Mouse (Mus musculus): Measurements from ENCODE around the gene Stra8. TPM values are rescaled to one million over a fixed set of nuclear protein-coding genes. Genes with fewer than 3 reads are reported as not detected.
A peak's percentile ranks its signal among the peaks of the same experiment; 100 is the strongest.

Gene Stra8
- polyA plus RNA-seq, 1 experiment, result not detected

DNA sequence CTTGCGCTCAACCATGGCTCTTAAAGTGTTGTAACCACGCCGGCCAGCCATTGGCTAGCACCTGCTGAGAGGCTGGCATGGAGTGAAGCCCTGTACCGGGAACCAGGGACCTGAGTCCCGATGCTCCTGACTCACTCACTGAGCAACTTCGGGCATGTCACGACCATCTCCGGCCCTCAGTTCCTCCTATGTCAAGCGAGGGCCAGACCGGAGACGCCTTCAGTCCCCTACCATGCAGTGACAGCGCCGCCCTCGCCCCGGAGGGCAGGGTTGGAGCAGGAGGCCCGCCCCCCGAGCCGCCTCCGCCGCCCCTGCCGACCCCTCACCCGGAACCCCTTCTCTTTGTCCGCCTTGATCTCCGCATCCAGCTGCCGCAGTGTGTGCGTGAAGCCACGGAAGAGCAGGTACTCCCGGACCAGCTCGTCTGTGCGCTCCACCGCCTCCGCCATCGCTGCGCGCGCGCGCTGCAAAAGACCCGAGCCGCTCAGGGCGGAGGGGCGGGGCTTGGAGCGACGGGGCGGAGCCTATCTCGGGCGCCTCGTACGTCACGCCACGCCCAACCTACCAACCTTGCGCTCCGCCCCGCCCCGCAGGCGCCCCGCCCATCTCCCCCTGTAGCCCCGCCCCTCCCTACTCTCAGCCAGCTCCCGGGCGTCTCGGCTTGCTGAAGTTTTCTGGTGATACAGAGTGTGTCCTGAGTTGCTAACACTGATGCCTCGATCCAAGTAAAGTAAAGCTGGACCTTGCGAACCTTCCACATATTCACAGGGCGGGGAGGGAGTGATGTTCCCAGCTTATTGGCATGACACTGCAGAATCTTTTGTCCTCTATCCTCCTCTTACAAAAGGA is 9.4 kb upstream of the Stra8 start, which contains the start of gene Wdr91:
Wdr91 (minus strand) TSS at position 506 of the 849 bp plus-strand sequence.
- H3K4me1 ChIP-seq (ENCODE audit: control insufficient read depth, insufficient read depth, insufficient read length, low read length), result peaks cover 10% of the 10 kb centered on the region
- H3K27ac ChIP-seq (replicated peaks; ENCODE audit: low read depth, low read length), result peak within 1 kb of the TSS; percentile 53

DNA sequence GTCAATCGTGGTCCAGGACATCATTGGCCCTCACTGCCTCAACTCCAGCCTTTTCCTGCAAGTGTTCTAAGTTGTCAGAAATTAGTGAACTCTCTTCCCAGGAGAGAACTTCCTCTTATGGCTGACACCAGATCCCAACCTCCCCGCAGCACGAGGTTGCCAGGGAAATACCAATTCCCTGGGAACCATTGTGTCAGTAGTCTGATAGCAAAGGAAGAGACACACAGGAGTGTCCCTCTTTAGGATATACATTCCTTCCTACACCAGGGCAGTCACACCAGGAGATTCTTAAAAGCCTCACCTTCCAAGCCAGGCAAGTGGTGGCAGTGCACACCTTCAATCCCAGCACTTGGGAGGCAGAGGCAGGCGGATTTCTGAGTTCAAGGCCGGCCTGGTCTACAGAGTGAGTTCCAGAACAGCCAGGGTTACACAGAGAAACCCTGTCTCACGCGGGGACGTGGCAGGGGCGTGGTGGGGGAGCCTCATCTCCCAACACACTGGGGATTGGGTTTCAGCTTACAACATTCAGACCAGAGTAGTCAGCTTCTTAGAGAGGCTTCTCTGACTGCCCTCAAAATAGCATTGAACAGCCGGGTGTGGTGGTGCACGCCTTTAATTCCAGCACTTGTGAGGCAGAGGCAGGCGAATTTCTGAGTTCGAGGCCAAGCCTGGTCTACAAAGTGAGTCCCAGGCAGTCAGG is 6.5 kb upstream of the Stra8 start:
- no peak overlapping the region for H3K27ac ChIP-seq (replicated peaks; ENCODE audit: low read depth, low read length)
- H3K4me1 ChIP-seq (ENCODE audit: control insufficient read depth, insufficient read depth, insufficient read length, low read length), result no peaks in the 10 kb centered on the region; the same call in 1 of the 2 replicates
- no peak overlapping the region for H3K4me3 ChIP-seq (ENCODE audit: insufficient read depth, low read depth, low read length)

More for the DNA sequence above, 9.4 kb upstream of the Stra8 start, which contains the start of gene Wdr91:
- H3K4me3 ChIP-seq (ENCODE audit: insufficient read depth, low read depth, low read length), result peak within 1 kb of the TSS; percentile 79

DNA sequence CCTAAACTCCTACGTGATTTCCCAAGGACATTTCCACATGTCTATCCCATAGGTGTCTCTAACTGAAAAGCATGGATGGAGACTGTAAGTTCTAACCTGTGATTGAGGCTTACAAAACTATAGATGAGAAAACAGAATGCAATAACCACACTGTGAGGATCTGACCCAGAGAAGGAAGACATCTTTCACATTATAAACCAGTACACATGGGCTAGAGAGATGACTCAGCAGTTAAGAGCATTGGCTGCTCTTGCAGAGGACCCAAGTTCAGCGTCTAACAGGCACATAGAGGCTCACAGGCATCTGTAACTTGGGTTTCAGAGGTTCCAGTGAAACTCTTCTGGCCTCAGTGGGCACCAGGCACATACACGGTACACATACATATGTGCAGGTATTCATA is 5.5 kb upstream of the Stra8 start:
- Histone ChIP-seq H3K27ac (replicated peaks; ENCODE audit: low read depth, low read length) (no peak overlapping the region), H3K4me3 (ENCODE audit: insufficient read depth, low read depth, low read length) (no peak overlapping the region), H3K4me1 (ENCODE audit: control insufficient read depth, insufficient read depth, insufficient read length, low read length) (no peaks in the 10 kb centered on the region; the same call in 1 of the 2 replicates)

DNA sequence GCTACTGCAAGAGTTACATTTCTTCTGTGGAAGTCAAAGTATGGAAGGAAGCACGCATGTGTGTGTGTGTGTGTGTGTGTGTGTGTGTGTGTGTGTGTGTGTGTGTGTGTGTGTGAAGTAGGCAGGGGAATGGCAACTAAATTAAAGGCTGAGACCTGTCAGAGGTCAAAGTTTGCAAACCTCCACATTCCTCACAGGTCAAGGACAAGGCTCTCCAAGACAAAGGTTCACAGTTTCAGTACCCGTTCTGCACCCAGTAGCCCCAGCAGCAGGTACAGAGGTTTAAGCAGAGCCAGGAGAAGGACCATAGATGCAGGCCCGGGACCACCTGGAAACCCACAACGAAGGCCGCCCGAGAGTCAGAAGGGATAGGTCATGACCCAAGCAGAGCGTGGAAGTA is 817 bp upstream of the Stra8 start:
- Histone ChIP-seq H3K4me1 (ENCODE audit: control insufficient read depth, insufficient read depth, insufficient read length, low read length) (no peaks in the 10 kb centered on the region), H3K4me3 (ENCODE audit: insufficient read depth, low read depth, low read length) (no peak overlapping the region), H3K27ac (replicated peaks; ENCODE audit: low read depth, low read length) (no peak overlapping the region)

DNA sequence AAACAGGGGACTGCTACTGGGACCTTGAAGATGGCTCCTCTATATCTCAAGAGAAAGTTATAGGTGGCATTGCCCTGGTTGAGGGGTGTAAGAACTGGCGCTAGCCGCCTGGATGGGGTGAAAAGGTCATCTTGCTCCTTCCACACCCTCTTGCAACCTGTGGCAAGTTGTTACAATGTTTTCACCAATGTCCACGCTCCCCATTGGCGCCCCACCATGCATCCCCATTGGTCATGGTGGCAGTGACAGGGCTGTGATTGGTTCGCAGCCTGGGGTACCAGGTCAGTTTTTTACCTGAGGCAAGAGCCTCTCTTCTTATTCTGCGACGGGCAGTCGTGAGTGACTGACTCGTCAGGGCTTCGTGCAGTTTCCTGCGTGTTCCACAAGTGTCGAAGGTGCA is 668 bp downstream of the Stra8 start:
- H3K4me1 ChIP-seq (ENCODE audit: control insufficient read depth, insufficient read depth, insufficient read length, low read length), result no peaks in the 10 kb centered on the region
- H3K27ac ChIP-seq (replicated peaks; ENCODE audit: low read depth, low read length), result no peak overlapping the region
- H3K4me3 ChIP-seq (ENCODE audit: insufficient read depth, low read depth, low read length), result no peak overlapping the region

- no peak overlapping the region for H3K27ac ChIP-seq (replicated peaks; ENCODE audit: low read depth, low read length)
- H3K4me3 ChIP-seq (ENCODE audit: insufficient read depth, low read depth, low read length), result no peak overlapping the region
- no peaks in the 10 kb centered on the region for H3K4me1 ChIP-seq (ENCODE audit: control insufficient read depth, insufficient read depth, insufficient read length, low read length)
These were observed 2.0 kb downstream of the Stra8 start for GRCm38 (mm10) chr6:34921941-34922340.

GRCm38 (mm10) chr6:34927156-34927555 is 7.2 kb downstream of the Stra8 start:
- Histone ChIP-seq H3K27ac (replicated peaks; ENCODE audit: low read depth, low read length) (no peak overlapping the region), H3K4me1 (ENCODE audit: control insufficient read depth, insufficient read depth, insufficient read length, low read length) (no peaks in the 10 kb centered on the region), H3K4me3 (ENCODE audit: insufficient read depth, low read depth, low read length) (no peak overlapping the region)

DNA sequence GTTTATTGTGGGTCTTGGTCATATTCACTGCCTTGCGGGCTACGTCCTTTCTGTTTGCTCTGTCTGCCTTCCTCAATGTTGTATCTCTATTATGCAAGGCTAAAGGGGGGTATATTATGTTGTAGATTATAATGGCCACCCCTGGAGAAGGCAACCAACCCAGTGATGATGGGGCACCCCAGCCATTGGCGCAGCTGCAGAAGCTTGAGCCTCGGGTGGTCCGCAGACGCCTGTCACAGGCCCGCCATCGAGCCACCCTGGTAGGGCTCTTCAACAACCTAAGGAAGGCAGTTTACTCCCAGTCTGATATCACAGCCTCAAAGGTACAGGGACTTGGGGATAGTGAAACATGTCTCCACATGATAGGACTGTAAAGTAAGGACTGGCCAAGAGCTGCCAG is 7.6 kb downstream of the Stra8 start:
- Histone ChIP-seq H3K4me1 (ENCODE audit: control insufficient read depth, insufficient read depth, insufficient read length, low read length) (no peaks in the 10 kb centered on the region), H3K4me3 (ENCODE audit: insufficient read depth, low read depth, low read length) (no peak overlapping the region), H3K27ac (replicated peaks; ENCODE audit: low read depth, low read length) (no peak overlapping the region)

GRCm38 (mm10) chr6:34932633-34933032 is 12.7 kb downstream of the Stra8 start:
- Histone ChIP-seq H3K4me1 (ENCODE audit: control insufficient read depth, insufficient read depth, insufficient read length, low read length) (no peaks in the 10 kb centered on the region), H3K27ac (replicated peaks; ENCODE audit: low read depth, low read length) (no peak overlapping the region), H3K4me3 (ENCODE audit: insufficient read depth, low read depth, low read length) (no peak overlapping the region)

- Histone ChIP-seq H3K27ac (replicated peaks; ENCODE audit: low read depth, low read length) (no peak overlapping the region), H3K4me3 (ENCODE audit: insufficient read depth, low read depth, low read length) (no peak overlapping the region), H3K4me1 (ENCODE audit: control insufficient read depth, insufficient read depth, insufficient read length, low read length) (peaks cover 5% of the 10 kb centered on the region; the same call in 1 of the 2 replicates)
These were observed 16.8 kb downstream of the Stra8 start for GRCm38 (mm10) chr6:34936743-34937142.

- H3K4me1 ChIP-seq (ENCODE audit: control insufficient read depth, insufficient read depth, insufficient read length, low read length), result peaks cover 5% of the 10 kb centered on the region; the same call in 1 of the 2 replicates
- peak overlapping the region; percentile 33 for H3K27ac ChIP-seq (replicated peaks; ENCODE audit: low read depth, low read length)
- no peak overlapping the region for H3K4me3 ChIP-seq (ENCODE audit: insufficient read depth, low read depth, low read length)
These were observed 18.4 kb downstream of the Stra8 start for GRCm38 (mm10) chr6:34938280-34938928.

DNA sequence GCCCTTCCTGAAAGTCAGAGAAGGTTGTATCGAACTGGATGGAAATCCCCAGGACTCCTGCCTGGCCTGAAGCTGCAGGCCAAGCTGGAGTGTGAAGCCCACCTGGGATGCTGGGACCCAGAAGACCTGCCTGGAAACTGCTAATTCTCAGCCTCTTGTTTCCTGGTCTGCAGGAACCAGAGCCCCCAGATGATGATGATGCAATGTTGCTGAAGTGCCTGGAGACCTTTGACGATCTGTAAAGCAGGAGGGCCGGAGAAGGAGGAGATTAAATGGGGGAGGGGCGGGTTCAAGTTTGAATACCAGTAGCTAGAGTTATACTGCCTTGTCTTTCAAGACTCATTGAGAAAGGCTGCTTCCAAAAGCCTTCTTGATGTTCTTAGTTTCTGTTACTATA is 19.0 kb downstream of the Stra8 start:
- peaks cover 5% of the 10 kb centered on the region; the same call in 1 of the 2 replicates for H3K4me1 ChIP-seq (ENCODE audit: control insufficient read depth, insufficient read depth, insufficient read length, low read length)
- H3K4me3 ChIP-seq (ENCODE audit: insufficient read depth, low read depth, low read length), result no peak overlapping the region
- H3K27ac ChIP-seq (replicated peaks; ENCODE audit: low read depth, low read length), result no peak overlapping the region

DNA sequence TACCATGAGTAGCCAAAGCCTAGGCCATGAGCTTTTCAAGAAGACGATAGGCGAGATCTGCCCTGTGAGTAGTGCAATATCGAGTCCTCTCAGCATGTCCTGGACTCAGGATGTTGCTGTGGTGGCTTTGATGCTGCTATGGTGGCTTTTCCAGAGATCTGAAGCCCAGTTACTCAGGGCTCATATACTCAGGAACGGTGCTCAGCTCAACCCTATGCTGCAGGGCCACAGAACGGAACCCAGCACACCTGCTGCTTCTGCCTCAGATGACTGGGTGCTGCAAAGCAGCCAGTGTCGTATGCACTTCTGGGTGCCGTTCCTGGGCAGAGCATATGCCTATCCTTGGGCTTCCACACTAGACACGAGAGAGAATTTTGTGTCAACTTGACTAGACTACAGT is 19.5 kb downstream of the Stra8 start:
- no peak overlapping the region for H3K4me3 ChIP-seq (ENCODE audit: insufficient read depth, low read depth, low read length)
- H3K4me1 ChIP-seq (ENCODE audit: control insufficient read depth, insufficient read depth, insufficient read length, low read length), result peaks cover 5% of the 10 kb centered on the region; the same call in 1 of the 2 replicates
- H3K27ac ChIP-seq (replicated peaks; ENCODE audit: low read depth, low read length), result no peak overlapping the region

GRCm38 (mm10) chr6:34941496-34941895 is 21.5 kb downstream of the Stra8 start:
- Histone ChIP-seq H3K27ac (replicated peaks; ENCODE audit: low read depth, low read length) (no peak overlapping the region), H3K4me3 (ENCODE audit: insufficient read depth, low read depth, low read length) (no peak overlapping the region), H3K4me1 (ENCODE audit: control insufficient read depth, insufficient read depth, insufficient read length, low read length) (peaks cover 5% of the 10 kb centered on the region; the same call in 1 of the 2 replicates)

DNA sequence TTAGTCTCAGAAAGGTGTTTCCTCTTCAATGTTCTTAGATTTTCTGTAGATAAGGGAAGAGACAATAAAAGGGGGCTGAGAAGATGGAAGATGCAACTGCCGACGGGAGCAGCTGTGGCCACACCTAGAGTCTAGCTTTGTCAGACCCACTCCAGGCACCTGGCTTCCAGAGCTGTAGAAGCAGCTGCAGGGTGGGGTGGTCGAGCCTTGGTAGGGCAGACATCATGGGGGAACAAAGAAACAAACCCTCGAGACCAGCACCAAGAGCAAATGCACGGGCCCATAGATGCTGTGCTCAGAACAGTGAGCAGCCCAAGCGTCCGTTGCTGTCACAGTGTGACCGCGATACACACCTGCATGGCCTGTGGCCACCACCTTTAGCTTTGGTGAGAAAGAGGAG is 22.5 kb downstream of the Stra8 start:
- Histone ChIP-seq H3K4me1 (ENCODE audit: control insufficient read depth, insufficient read depth, insufficient read length, low read length) (peaks cover 5% of the 10 kb centered on the region; the same call in 1 of the 2 replicates), H3K4me3 (ENCODE audit: insufficient read depth, low read depth, low read length) (no peak overlapping the region), H3K27ac (replicated peaks; ENCODE audit: low read depth, low read length) (no peak overlapping the region)

Measured in brown adipose tissue, adult 24 weeks (tissue).